Mouse (Mus musculus) adrenal gland, postnatal 25 days (tissue): ENCODE measurements around the gene Gnmt. TPM values are rescaled to one million over a fixed set of nuclear protein-coding genes. Genes with fewer than 3 reads are reported as not detected.

Experiments used
- DNase-seq: peaks from one replicate; pipeline ENCODE4 v3.0.0; 2021; ENCODE audit warnings: mixed read lengths
- total RNA-seq: library from RNA; stranded (reverse); gene quantifications from 2 replicates; pipeline ENCODE4 v1.2.3, GENCODE M21; 2021

The Gnmt gene
- total RNA-seq, 1 experiment from 2014 or later, result 0.61 TPM

- DNase-seq, result no peak
These were observed 24.7 kb downstream of the Gnmt start for GRCm38 (mm10) chr17:46703971-46704886.

- no peak for DNase-seq
These were observed 26.5 kb downstream of the Gnmt start for GRCm38 (mm10) chr17:46702506-46702905.

- no peak for DNase-seq
These were observed 26.9 kb downstream of the Gnmt start for GRCm38 (mm10) chr17:46702100-46702499.

- no peak for DNase-seq
These were observed 27.5 kb downstream of the Gnmt start for GRCm38 (mm10) chr17:46701489-46701888.

- DNase-seq, result no peak
These were observed 29.1 kb downstream of the Gnmt start for GRCm38 (mm10) chr17:46699912-46700311.

GRCm38 (mm10) chr17:46699245-46699644 is 29.7 kb downstream of the Gnmt start:
- DNase-seq, result no peak

- DNase-seq, result no peak
These were observed 30.5 kb downstream of the Gnmt start for GRCm38 (mm10) chr17:46698515-46698914.

GRCm38 (mm10) chr17:46694517-46695063 is 34.4 kb downstream of the Gnmt start:
- no peak for DNase-seq

GRCm38 (mm10) chr17:46691390-46691789 is 37.6 kb downstream of the Gnmt start:
- no peak for DNase-seq

- no peak for DNase-seq
These were observed 38.3 kb downstream of the Gnmt start for GRCm38 (mm10) chr17:46690665-46691064.

GRCm38 (mm10) chr17:46685913-46686312 is 43.1 kb downstream of the Gnmt start:
- no peak for DNase-seq

GRCm38 (mm10) chr17:46682654-46683389 is 46.1 kb downstream of the Gnmt start:
- DNase-seq, result no peak

- DNase-seq, result no peak
These were observed 47.4 kb downstream of the Gnmt start for GRCm38 (mm10) chr17:46681466-46682118.

GRCm38 (mm10) chr17:46680760-46681373 is 48.1 kb downstream of the Gnmt start, which contains the start of gene Klhdc3:
Klhdc3 (minus strand) TSS chr17:46680914.
- peak; percentile 98 for DNase-seq

- peak; percentile 53 for DNase-seq
These were observed 48.9 kb downstream of the Gnmt start for GRCm38 (mm10) chr17:46679843-46680759.

- no peak for DNase-seq
These were observed 50.1 kb downstream of the Gnmt start for GRCm38 (mm10) chr17:46678911-46679310.

GRCm38 (mm10) chr17:46678416-46678815 is 50.6 kb downstream of the Gnmt start, which contains the start of gene Mea1:
Mea1 (plus strand) TSS chr17:46678793.
- no peak for DNase-seq
